Mouse (Mus musculus) v-Abl transformed pro-B cells (cell line): ENCODE measurements around the gene Crisp3.
"Not testable (repeated sequence)": the region's sequence is repeated elsewhere in the genome, so short reads cannot be mapped to it uniquely, and the experiment has no call there.

Source experiments
- in situ Hi-C, 2 experiments: fragments of 400-800 bp; cut with MboI; formaldehyde crosslinking; loops; one replicate each; pipeline ENCODE4 v1.15.1; 2025; ENCODE audit not compliant: unreplicated experiment in 2 of 2

The Crisp3 gene

DNA sequence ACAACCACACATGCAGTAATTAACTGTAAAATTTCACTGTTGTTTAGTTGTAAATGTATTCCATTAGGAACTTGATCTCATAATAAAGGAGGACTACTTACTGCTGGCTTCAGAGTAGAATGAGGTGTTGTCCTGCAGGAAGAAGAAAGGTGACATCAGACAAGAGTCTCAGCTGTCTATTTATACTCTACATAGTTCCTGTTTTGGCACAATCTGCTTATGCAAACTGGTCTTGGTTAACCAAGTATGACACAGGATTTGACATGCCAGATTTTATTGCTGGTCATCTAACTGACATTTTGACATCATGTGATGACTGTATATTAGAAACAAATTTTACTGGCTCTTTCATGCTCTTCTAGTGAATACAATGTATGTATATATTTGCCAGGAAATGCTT is at the start of gene Crisp3:
Gene Crisp3, minus strand, starts transcription at position 154 of the 400 bp plus-strand sequence.
- in situ Hi-C loops: no loop called here

- in situ Hi-C loops: loop anchor here (5.0 to 10.0 kb wide), 3 partner anchors 83 to 102 kb away; no protein-coding TSS in a partner anchor
Observed at GRCm38 (mm10) chr17:40285435-40285834, 43.3 kb upstream of the Crisp3 start.

- in situ Hi-C loops: loop anchor here in 1 of 2 experiments (5.0 kb wide), 1 partner anchor 68 kb away; the partner anchor contains the start of gene Pgk2
Observed at GRCm38 (mm10) chr17:40275519-40275918, 33.4 kb upstream of the Crisp3 start.

GRCm38 (mm10) chr17:40274906-40275470 is 32.9 kb upstream of the Crisp3 start:
- in situ Hi-C loops: loop anchor here in 1 of 2 experiments (5.0 kb wide), 1 partner anchor 68 kb away; the partner anchor contains the start of gene Pgk2

DNA sequence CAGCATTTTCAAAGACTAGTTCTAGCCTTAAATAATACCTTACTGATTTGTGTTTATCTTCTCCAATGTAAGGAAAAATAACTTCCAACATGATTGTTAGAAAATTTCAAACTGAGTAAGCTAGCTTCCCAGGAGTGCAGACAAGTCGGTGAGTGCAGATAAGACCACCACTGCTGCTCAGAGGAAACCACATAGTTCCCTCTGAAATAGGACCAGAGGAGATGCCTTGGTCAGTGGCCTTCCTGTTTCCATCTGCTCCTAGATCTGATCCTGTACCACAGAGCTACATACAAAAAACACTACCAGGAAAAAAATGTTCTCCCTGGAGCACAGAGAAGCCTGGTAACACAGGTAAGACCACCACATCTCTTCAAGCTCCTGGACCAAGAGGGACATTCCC is 10.4 kb upstream of the Crisp3 start:
- in situ Hi-C loops: no loop called here

DNA sequence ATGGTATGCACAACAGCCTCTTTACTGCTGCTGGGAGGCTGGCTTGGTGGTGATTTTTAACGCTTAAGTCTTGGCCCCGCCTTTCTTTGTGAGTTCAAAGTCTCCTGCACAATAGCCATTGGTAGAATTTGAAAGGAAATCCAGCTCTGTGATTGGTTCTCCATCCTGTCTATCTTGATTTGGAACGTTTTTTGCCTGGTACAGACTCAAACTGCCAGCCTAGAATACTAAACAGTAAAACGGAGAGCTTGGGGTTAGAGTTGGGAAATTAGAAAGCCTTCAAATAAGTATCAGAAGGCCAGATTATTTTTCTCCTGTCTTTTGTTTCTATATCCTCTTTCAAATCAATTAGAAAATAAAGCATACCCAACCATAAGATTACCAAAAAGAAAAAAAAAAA is 33.5 kb downstream of the Crisp3 start, which contains the start of gene Pgk2:
Gene Pgk2, minus strand, starts transcription at position 101 of the 400 bp plus-strand sequence.
- in situ Hi-C loops: loop anchor here in 1 of 2 experiments (5.0 kb wide), 1 partner anchor 69 kb away; no protein-coding TSS in a partner anchor

GRCm38 (mm10) chr17:40201803-40202202 is 40.3 kb downstream of the Crisp3 start:
- in situ Hi-C loops: loop anchor here (5.0 kb wide), 3 partner anchors 85 to 185 kb away; no protein-coding TSS in a partner anchor

DNA sequence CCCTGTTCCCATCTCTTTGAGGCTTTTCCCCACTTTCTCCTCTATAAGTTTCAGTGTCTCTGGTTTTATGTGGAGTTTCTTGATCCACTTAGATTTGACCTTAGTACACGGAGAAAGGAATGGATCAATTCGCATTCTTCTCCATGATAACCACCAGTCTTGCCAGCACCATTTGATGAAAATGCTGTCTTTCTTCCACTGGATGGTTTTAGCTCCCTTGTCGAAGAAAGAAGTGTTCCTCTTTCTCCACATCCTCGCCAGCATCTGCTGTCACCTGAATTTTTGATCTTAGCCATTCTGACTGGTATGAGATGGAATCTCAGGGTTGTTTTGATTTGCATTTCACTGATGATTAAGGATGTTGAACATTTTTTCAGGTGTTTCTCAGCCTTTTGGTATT is 51.9 kb downstream of the Crisp3 start:
- in situ Hi-C loops: not testable (repeated sequence)
